Mouse (Mus musculus) stomach, postnatal 0 days (tissue): Measurements from ENCODE around the gene Piwil4.

Source experiments
- CTCF ChIP-seq: IDR thresholded peaks from 2 replicates; pipeline ENCODE4 v1.5.1; 2016; ENCODE audit warnings: antibody characterized with exemption, low read depth, mild to moderate bottlenecking, moderate library complexity
- EP300 ChIP-seq: optimal IDR thresholded peaks from 2 replicates; pipeline ENCODE3; 2016; ENCODE audit warnings: antibody characterized with exemption

DNA sequence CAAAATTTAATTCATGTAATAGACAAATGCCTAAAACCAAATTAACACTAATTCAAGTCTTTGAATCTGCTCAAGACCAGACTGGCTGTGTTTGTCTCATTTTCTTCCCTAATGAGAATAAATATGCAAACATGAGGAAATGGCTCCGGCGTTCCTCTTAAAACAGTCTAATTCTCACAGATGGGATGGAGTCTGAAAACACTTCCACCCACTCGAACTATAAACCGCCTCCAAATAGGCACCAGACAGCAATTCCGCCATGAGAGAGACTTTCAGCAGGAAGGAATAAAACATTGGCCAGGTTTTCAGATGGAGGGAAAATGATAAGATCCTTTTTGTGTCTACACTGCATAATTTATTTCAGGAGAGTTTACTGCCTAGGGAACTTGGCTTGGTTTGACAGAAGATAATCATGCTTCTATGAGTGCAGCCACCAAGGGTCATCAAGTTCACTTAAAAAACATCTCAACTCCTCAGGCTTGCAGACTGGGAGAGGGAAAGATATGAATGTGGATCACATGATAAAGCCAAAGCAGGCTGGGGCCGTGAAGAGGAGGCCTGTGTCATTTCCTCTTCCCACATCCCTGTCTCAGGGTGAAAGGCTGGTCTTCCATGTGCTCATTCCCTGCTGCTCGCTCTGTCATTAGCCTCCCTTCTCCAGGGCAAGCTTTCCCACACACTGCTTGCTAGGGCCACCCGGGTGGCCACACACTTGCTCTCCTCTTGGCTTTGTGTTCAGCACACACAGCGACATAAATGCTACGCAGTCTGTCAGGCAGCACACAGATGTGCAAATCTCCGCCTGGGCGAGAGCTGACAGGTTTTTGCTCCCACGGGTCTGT, 35.0 kb downstream of the Piwil4 start:
- no peak for TF ChIP-seq CTCF
- TF ChIP-seq EP300: no peak
